Mouse (Mus musculus) cerebellum, postnatal 14 days (tissue): ENCODE data around the gene Gm49355.
A peak's percentile ranks its signal among the peaks of the same experiment; 100 is the strongest.
"Not testable (repeated sequence)": the region's sequence is repeated elsewhere in the genome, so short reads cannot be mapped to it uniquely, and the experiment has no call there.

Experiments used
- DNase-seq, 2 experiments: peaks; one replicate each; pipeline ENCODE4 v3.0.0; 2021; ENCODE audit warnings: mixed read lengths in 2 of 2

The Gm49355 gene

DNA sequence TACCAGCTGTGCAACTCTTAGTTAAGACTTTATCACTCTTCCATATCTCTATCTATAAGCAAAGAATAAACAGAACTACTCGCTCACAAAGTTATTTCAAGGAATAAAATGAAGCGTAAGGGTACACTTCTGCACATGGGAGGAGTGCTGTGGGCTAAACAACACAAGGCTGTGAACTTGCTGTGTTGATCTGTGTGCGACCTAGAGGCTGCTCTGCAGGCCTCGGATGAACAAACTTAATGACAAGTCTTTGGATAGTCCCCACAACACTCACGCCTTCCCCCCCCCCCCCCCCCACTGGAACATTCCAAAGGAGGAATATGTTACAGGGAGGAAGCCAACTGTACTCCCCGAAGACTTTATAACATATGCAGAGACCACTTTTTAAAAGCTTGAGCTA lies at the start of gene Gm49355:
Gene Gm49355, plus strand, starts transcription at position 336 of the 400 bp plus-strand sequence.
- no peak for DNase-seq

DNA sequence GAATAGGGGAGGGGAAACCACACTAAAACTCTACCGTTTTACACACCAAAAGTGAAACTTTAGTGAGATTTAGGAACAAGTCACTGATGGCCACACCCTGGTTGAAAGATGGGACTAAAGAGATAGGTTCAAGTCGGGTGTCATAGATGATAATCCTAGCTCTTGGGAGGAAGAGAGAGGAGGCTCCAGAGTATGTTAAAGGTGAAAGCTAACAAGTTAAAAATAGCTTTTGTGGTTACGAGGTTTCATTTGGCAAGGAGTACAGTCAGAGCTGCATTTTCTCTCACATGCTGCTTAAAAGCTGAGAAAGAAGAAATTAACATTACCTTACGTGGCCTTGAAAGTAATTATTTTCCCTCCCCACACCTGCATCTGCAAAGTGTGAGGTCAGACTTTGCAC lies 40.0 kb upstream of the Gm49355 start:
- no peak for DNase-seq

DNA sequence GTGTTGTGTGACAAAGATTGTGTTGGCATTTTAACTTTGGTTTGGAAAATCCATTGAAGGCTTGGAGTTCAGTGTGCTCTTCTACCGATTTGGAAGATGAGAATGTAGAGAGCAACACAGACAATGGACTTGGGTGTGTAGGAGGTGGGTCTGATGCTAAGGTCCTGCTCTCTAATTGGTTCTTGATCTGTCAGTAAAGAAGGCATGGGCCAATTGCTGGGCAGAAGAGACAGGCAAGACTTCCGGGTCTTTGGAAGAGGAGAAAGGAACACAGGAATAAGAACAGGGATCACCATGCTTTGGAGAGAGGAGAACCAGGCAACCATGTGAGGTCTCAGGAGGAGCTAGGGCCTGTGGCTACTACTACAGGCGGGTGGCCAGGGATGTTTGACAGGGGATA lies 7.7 kb upstream of the Gm49355 start:
- no peak for DNase-seq

DNA sequence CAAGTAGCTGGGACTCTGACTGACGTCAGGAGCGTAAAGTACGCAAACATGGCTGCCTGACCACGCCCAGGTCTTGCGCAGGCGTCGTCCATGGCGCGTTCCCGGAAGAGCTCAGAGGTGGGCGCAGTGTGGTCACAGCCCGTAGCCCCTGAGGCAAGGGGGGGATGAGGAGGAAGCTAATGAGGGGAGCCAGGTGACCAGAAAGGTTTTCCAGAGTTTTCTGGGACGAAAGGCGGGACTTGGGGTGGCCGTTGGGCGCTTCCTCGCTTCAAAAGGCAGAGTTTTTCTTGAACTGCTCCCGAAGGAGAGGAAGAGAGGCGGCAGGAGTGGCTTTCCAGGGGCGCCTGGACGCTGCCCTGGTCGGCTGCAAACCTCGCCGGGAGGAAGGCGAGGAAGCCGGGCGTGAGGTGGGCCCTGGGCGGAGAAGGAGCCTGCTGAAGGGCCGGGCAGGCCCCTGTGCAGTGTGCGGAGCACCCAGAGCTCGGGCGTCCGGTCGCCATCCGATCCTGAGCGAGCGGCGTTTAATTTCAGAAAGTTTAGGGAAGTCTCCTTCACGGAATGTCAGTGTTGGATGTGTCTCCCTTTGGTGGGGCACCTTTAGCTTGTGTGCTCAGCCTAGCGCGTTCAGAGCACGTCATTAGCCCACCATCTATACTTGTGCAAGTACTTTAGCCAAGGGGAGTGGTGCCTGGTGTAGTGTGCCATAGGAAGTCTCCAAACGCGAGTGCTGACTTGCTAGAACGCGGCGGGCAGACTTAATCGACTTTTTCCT lies 551 bp downstream of the Gm49355 start, which contains the start of gene 3830406C13Rik:
Gene 3830406C13Rik, plus strand, starts transcription at position 33 of the 772 bp plus-strand sequence.
- peak; percentile 89 to 92 for DNase-seq

DNA sequence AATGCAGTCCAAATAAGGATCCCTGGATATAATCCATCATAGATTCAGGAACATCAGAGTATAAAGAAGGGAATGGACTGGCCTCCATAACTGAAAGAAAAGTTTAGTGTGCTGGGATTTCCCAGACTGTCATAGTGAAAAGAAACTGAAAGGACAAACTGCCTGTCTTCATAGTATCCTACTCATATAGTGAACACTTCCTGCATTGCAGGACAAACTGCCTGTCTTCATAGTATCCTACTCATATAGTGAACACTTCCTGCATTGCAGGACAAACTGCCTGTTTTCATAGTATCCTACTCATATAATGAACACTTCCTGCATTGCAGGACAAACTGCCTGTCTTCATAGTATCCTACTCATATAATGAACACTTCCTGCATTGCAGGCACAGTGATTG lies 6.0 kb downstream of the Gm49355 start:
- not testable (repeated sequence) for DNase-seq

DNA sequence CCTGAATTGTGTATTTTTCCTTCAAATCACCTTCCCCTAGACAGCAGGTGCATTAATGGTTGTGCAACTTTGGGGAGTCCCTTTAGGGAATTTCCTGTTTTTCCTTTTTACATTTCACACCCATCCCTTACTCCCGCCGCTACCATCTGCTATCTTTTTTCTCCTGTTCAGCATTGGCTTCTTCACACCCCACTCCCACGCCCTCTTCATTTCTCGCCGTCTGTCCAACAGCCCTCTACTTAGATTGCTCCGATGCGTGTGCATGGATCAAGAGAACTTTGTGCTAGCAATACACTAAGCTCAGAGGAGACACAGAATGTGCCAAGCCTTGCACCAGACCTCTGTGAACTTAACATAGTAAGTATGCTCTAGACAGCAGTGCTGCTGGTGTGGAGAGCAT lies 12.6 kb downstream of the Gm49355 start:
- DNase-seq, result peak; percentile 33 to 43

DNA sequence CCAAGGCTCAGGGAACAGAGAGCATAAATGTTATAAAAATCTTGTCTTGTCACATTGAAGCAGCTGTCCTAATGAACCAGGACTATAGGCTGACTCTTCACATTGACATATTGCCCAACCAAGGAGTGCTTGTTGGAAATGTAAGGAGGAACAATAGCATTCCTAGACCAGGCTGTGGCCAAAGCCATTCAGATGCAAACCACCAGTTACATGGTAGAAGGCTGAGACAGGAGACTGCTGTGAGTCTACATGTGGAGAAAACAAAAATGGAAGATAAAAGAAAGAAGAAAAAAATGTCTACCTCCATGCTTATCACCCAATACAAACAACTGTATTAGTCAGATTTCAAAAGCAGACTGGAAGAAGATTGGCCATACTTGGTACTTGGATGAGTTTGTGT lies 15.4 kb downstream of the Gm49355 start:
- DNase-seq, result no peak

DNA sequence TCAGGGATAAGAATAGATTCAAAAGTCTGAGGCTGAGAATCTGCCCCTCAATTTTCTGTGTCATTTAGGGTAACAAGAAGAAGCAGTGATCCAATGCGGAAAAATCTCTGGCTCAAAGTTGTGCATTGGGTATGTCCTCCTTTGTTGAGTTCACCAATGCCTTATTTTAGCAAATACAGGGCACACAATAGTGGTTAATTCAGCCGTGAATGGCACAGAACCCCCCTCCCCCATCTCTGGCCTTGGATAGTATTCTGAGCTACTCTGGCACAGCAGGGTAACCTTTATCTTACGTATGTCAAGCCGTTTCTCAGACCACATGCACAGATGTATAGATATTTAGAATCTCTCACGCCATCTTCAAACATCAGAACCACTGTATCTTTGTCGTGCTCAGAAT lies 15.9 kb downstream of the Gm49355 start:
- DNase-seq, result no peak

DNA sequence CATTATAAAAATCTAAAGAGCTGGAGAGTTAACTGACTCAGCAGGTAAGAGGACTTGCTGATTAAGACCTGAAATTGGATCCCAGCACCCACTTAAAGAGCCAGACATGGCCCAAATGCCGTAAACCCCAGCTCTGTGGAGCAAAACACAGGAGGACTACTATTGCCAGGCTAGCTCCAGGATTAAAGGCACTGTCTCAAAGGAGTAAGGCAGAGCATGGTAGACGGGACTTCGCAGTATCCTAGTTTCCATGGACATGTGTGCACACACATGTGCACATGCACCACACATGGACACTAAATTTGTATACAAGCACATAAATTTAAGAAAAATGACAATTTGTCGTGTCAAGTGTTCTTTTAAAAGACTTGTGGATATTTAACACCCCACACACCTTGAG lies 16.5 kb downstream of the Gm49355 start:
- DNase-seq, result no peak

DNA sequence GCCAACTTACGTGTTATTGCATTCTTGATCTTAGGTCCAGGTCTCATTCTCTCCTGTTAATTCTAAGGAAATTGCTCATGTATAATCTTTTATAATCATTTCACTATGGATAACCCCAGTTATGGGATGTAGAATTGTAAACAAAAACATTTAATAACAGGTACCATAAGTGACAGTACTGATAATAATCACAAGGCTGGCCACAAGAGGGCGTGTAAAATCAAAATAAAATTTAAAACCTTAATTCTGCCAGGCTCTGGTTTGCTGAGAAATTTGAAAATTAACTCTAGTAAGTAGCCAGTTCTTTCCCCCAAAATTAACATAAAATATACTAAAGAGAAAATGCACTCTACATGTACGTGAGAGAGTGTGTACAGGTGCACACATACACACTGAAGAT lies 16.9 kb downstream of the Gm49355 start:
- peak; percentile 58 to 63 for DNase-seq

DNA sequence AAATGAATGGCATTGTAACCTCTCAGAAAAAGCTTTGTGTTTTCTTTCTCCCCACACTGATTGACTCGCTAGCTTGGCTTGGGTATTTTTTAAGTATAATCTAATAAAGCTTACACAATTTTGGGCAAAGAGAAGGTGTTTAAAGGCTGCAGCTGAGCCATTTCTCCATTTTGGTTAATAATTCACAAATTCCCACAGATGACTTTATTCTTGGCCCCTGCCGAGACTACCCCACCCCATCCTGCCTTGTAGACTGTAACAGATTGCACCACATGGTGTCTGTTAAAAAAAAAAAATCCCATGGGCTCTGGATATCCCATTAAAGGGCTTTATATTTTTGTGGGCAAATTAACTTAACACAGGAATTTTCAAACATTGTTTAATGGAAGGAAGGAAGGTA lies 19.3 kb downstream of the Gm49355 start:
- DNase-seq, result no peak

DNA sequence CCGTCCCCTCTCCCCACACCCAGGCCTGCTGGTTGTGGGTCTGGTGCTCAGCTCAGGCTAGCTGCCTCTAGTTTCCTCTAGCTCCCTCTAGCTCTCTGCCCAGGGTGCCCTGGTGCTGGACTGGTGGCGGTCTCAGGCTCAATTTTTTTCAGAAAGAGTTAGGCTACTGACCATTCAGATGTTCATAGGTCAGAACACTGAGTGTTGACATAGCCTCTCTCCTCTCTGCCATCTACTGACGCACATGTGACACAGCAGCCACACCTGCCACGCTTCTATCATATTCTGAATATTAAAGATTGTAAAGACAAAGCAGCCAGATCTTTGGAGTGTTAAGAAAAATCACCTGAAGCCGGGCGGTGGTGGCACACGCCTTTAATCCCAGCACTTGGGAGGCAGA lies 49.8 kb downstream of the Gm49355 start:
- no peak for DNase-seq

DNA sequence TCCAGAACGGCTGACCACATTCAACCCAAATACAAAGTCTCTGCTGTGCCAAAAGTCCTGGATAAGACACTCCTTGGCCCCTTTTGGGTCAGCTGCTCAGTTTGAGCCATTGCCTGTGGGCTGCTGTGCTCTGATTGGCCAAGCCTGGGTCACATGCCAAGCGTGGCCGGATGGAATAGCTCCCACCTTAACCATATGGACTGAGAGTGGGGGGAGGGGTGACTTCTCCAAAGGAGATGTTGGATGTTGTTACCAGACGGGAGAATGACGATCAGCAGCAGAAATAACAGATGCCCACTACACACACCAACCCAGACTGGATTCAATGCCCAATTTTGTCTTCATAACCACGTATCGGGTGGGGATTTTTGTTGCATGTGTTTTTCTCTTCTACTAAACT lies 51.1 kb downstream of the Gm49355 start:
- peak; percentile 57 to 76 for DNase-seq

DNA sequence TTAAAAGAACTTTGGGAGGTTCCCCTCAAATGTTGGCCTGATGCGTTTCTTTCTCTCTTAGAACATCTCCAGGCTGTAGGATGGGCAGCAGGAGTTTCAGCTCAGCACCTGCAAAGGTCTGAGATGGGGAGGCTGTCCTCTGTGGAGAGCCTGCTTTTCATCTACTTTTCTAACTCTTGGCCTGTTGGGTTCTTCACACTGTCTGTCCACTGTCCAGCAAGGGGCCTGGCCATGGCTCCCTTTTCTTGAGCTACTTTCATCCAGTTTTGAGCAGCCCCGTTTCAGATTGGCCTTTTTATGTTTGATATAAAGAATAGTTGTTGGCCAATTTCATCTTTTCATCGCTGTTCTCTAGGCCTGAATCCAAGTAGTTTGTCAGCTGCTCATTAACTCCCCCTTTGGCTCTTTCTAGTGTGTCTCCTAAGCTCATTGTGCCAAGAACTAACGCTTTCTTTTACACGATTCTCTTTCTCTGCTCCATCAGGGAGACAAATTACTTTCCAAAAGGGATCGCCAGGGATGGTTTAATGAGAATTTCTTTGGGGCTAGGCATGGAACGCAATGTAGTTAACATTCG lies 53.7 kb downstream of the Gm49355 start:
- DNase-seq, result no peak

DNA sequence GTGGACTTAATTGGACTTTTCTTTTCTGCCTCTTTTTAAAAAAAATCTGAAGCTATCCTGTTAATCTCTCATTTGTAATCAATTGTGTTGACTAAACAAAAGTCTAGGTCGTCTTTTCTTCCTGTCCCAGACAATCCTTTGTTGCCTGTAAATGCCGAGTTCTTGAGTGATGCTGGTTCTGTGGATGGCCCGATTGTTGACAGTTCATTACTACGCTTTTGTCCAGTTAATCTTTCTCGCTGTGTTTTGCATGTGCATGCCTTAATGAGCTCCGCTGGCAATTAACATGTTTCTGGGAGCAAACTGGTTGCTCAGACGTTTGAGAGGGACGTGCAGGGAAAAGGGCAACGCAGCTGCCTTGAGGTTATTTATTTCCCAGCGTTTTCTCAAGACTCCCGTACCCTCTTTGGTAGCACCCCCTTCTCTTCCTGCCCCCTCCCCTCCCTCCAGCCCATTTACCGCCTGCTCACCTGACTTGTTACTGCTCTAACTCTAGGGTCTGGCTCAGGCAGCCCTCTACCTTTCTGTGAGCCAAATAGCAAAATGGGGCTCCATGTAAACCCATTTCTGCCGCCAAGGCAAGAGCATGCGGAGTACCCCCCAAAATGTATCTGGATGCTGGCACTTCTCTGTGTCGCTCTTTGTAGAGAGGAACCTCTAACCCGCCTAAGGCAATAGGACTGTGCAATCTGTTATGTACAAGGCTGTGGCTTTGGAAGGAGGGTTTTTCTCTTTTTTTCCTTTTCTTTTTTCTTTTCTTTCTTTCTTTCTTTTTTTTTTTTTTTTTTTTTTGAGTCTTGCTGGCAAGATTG lies 54.4 kb downstream of the Gm49355 start:
- no peak for DNase-seq

DNA sequence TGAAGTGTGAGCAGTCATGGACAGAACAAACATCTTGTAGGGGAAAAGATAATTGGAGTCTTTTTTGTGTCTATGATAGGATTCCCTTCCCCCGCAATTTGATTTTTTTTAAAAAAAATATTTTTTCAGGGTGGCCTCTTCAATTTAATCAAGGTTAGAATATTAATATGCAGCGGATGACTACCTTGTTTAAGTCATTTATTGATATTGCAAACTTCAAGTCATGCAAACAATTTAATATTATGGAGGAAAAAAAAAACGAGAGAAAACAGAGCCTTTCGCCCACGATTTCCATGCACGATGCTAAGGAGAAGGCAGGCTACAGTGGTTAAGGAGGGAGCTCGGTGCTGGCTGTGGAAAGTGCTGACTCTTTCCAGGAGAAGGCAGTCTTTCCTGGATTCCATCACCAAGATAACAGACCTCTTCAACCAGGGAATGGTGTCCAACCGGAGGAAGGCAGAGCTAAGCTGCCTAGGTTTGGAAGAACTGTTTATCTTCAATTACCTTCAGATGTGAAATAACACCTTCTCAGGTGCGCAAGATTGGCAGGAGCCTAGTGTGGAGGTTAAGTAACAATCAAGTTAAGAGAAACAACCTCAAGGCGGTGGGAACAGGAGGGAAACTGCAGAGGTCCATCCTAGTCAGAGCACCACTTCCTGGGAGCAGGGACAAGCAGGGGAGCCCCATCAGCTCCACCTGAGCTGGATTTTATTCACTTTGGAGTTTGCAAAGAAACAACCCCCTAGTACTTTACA lies 55.2 kb downstream of the Gm49355 start:
- DNase-seq, result no peak

DNA sequence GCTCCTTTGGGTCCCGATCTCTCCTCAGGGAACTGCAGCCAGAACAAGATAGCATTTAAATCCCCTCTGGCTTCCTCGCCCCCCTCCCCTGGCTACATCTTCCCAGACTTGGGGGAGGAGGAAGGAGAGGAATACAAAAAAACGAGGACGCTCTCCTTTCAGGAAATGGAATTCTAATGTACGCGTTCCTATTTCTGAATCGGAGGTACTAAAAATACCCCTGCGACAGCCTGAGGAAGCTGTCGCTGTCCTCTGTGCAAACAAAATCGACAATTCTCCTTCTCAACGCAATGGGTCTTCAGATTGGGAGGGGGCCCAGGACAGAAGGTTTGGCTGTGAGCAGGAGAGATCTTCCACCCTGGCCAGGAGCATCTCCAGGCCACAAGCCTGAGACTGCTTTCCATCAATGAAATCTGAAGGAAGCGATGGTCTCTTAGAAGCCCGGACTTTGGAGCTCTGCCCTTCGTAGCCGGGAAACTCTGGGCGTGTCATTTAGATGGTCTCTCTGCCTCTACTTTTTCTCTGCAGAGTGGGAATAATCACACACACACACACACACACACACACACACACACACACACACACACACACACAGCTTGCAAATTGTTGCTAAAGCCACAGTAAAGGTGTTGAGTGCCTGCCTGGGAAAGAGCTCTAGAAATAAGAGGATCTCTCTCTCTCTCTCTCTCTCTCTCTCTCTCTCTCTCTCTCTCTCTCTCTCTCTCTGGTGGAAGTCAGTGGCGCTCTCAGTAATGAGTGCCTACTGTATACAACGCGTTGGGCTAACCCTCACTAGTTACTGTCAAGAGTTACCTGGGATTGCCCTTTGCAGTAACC lies 56.7 kb downstream of the Gm49355 start:
- DNase-seq, result no peak

DNA sequence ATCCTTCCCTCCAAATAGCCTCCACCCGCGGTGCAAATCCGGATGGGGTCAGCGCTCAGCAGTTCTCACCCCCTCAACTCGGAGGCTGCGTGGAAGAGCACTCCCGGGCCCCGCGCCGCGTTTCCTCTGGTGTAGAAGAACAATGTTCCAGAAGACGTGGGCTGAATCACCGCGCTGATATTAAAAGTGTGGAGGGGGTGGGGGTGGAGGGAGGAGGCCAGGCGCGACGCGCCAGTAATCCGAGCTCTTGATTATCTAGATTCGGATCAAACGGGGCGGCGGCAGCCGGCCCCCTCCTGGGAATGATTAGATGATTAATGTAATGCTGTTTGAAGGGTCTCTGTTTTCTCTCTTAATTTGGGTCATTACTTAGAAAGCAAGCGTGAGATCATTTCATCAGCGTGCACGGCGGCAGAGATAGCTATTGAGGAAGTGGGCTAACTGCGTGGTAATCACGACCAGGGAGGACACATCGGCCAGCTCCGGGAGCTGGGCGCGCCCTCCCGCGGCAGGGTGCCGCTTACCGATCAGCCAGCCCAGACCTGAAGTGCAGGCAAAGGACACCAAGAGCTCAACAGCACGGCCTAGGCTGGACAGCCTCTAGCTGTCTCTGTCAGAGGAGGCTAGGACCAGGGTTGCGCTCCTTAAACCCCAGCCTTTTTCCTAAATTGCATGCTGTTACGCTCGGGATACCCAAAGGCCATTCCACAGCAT lies 57.5 kb downstream of the Gm49355 start:
- peak in 1 of 2 experiments; percentile 34 for DNase-seq

DNA sequence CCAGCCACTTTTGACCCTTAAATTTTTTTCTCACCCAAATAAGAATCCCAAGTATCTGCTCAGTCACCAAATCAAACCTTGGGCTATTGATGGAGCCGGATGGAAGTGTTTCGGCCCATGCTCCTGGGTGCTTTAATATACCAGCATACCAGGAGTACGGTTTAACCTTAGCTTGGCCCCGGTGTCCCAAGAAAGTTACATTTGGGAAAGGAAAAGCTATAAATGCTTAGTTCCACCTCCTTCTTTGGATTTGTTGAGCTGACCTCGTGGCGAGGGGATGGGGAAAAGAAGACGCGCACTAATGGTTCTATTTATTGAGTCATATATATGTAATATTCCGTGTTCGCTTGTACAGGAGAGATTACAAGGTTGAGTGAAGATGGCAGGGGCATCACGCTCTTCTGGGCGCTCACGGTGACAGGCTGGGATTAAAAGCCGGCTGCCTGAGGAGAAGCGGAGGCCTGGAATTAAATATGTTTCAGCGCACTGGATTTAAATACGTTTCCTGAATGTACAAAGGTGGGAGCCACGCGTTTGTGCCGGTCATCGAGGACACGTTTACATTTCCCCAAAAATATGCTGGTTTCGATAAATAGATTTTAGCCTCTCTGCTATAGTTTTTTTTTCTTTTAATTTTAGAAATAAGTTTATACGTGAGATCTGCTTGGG lies 58.1 kb downstream of the Gm49355 start:
- no peak for DNase-seq

DNA sequence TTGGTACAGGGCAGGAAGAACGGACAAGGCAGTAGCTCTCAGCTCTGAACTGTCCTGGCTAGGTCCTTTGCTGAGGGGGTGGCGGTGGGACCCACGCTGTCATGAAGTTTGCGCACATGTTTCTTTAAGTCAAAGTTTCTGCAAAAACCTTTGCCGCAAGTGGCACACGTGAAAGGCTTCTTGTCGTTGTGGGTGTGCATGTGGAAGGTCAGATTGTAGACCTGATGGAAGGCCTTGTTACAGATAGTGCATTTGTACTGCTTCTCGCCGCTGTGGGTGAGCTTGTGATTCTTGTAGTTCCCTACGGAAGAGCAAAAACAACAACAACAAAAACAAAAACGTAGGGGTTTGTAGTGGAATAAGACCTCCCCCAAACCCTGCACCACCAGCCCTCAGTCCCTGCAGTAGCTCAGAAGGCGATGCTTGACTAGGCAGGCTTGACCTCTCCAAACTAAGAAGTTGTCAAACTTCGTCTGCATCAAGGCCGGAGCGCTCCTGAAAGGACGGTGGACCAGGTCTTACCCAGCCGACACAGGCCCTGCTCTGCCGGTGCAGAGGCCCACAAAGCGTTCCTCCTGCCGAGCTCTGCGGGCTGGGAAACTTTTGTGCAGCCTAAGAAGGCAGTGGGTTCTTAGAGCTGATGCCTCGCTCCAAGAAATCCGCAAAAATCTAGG lies 58.8 kb downstream of the Gm49355 start:
- no peak for DNase-seq
